Mouse (Mus musculus) layer of hippocampus, adult 18-20 months (tissue): ENCODE measurements around the gene Bcl2l15. TPM values are rescaled to one million over a fixed set of nuclear protein-coding genes. Genes with fewer than 3 reads are reported as not detected.
"Not testable (repeated sequence)": the region's sequence is repeated elsewhere in the genome, so short reads cannot be mapped to it uniquely, and the experiment has no call there.

Experiments
- DNase-seq, 2 experiments: peaks; one replicate each; pipeline ENCODE4 v3.0.0; 2022; ENCODE audit warnings: low spot score in 2 of 2
- long read RNA-seq: library from polyadenylated mRNA; stranded (forward); transcript quantifications from one replicate; pipeline ENCODE4 v2.0.0, GENCODE M21; 2021
- total RNA-seq, 2 experiments: library from RNA; stranded (reverse); gene quantifications; 2 replicates each; pipeline ENCODE4 v1.2.3; 2021

Gene Bcl2l15
- 1 to 10 TPM; 1.1 to 1.4 TPM for total RNA-seq
- long read RNA-seq, partial matches to known transcripts: 1 of 2 reads
- long read RNA-seq, other reads (novel, unspliced or antisense): 1 of 2 reads

DNA sequence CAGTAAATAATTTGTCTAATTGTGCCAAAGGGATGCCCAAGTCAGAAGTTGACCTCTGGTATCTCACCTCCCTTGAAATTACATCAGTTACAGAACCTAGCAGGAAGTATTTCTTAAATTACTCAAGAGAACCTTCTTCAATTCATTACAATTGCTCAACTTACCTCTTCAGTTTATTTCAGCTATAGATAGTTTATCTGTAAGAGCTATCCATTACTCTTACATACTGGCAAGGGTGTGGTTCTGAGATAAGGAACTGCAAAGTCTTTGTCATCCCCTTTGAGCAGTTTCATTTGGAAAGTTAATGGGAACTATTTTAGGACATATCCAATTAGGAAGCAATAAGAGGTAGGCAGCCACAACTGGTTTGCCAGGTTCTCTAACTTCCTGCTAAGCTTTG lies at the start of gene Bcl2l15:
Gene Bcl2l15 (plus strand): TSS at position 176 of the 400 bp plus-strand sequence.
- no peak for DNase-seq

- no peak for DNase-seq
Observed at GRCm38 (mm10) chr3:103782844-103783609, 49.4 kb upstream of the Bcl2l15 start.

GRCm38 (mm10) chr3:103787225-103787624 lies 45.2 kb upstream of the Bcl2l15 start:
- no peak for DNase-seq

DNA sequence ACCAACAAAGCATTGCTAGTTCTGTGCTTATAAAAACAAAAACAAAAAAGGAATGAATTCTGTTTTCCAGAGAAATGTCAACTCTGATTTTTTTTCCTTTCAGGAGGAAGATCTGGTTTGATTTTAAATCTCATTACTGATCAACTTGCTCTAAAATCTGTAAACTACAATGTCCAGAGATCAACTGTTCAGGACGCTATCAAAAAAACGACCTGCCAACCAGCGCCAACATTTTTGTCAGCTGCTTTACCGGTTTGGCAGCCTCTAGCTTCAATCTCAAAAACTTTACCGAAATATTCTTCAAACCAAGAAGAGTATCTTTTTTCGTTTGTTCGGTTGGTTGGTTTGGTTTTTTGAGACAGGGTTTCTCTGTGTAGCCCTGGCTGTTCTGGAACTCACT lies 43.3 kb upstream of the Bcl2l15 start:
- DNase-seq: no peak

DNA sequence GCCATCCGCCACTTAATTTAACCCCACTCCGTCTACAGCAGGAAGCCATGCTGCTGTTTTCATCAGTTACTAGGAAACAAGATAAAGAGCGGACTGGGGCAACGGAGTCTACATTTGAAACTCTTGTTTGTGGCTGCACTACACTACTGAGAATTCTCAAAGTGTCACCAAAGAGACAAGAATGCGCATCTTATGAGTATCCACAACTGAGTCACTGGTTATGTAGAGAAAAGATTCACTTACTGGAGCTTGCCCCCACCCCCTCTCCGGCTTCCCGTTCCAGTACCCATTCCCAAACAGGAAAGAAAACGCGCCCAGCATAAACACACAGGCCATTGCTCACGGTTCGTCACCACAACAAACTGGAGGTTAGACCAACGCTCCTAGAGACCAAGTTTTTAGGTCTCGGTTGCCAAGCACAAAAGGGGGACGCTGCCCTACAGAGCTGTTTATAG lies 42.5 kb upstream of the Bcl2l15 start:
- no peak for DNase-seq

GRCm38 (mm10) chr3:103790346-103791145 lies 41.9 kb upstream of the Bcl2l15 start:
- DNase-seq: peak in 1 of 2 experiments; percentile 38

DNA sequence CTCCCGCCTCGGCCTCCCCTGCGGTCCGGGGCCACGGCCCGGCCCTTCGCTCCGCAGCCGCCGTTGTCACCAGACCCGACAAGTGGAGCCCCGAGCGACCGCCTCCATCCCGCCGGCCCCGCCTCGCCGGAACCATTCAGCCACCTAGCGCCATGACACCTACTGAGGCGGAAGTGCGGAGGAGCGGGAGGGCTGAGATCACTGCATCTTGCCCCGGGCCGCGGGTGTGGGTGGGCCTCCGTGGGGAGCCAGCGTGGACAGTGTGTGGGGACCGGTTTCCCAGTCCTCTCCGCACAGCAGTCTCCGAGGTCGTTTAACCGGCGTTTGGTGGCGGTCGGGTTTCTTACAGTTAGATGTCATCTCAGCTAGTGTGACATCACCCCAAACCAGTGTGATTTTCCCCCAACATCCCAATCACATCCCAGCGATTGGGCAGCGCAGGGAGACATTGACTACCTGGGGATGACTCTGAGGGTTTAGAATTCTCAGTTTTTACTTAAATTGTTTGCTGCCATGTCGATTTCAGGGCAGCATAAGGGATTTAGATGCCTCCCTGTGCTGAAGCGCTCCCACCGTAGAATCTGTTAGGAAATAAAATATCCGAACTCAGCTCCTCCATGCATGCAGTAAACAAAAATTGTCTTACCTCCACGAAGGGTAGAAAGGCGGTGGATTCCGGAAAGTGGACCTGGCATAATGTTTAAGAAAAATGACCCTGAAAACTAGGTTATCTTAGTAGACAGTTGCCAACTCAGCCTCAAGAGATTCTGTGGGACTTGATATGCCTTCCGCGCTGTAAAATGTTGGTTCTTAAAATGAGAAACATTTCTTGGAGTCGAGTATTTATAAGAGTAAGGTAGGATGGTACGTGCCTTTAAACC lies 40.9 kb upstream of the Bcl2l15 start, which contains the start of gene Hipk1:
Gene Hipk1 (minus strand): TSS at position 334 of the 881 bp plus-strand sequence.
- peak; percentile 92 to 96 for DNase-seq

GRCm38 (mm10) chr3:103792111-103792406 lies 40.3 kb upstream of the Bcl2l15 start:
- not testable (repeated sequence) for DNase-seq

- DNase-seq: no peak
Observed at GRCm38 (mm10) chr3:103792566-103792965, 39.8 kb upstream of the Bcl2l15 start.

DNA sequence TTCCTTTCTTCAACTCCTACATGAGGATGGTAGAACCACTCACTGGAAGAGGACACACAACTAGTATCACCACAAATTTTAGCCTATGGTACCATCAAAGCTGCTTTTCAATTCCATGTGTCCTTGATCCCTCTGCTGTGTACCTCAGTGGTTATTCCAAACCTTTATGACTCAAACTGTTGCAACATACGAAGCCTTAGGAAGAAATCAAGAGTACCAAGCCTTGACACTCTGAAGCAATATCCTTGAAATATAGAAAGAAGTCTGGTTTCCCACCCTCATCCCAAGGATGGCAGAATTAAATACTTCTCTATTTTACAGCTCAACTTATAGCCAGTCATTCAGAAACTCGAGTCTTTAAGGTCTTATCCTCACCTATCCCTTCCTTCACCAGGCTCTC lies 36.0 kb upstream of the Bcl2l15 start:
- no peak for DNase-seq

GRCm38 (mm10) chr3:103799507-103799906 lies 32.9 kb upstream of the Bcl2l15 start:
- no peak for DNase-seq

DNA sequence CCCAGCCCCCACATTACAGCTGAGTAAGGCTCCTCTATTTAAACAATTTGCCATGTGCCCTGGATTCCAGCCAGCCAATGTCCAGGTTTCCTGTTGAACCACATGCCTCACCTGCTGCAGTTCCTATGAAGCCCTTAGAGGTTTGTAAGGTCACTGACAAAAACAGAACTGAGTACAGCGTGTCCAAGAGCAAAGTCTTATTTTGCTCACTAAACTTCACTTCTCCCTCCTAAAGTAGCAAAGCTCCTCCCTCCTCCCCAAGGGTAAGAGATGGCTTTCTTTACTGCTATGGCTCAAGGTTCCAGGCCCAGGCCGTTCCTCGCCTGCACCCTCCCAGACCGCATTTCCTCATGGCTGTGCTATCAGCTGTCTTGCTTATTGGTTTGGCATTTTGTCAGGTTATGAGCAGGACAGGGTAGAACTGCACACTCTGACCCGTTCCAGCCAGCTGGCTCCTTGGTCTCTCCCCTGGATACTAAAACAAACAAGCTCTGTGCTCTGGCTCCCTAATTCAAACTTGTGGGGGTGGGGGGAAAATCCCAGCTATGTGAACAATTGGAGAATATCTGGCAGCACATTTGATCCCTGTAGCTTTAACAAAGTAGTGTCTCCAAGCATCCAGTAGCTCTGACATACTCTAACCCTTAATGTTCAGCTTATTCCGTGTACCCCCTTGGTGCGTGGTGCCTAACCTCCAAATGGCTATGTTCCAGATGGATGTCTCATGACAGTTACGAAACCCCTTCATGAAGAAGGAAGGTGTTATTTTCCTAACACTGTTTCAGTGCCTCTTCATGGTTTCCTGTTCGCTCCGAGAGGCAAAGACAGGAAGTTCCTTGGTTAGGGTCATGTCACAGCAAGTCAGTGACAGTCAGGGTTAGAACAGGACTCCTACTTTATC lies 30.5 kb upstream of the Bcl2l15 start:
- peak; percentile 43 to 86 for DNase-seq

DNA sequence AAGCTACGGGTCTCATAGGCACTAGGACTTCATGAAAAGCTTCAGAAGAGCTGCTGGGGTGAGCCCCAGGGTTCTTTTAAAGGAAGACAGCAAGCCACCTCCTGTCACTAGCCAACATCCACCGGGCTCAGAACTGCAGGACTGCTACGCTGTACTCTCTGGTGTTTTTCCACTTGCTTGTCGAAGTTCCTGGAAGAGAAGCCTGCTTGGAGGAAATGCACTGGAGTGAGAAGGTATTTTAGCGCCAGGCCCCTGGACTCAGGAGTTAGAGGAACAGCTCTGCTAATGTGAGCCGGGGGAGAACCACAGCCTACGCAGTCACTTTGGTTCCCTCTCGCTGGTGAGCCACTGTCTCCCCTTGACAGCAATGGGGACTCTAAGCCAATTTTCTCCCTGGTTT lies 29.5 kb upstream of the Bcl2l15 start:
- peak in 1 of 2 experiments; percentile 18 for DNase-seq

- DNase-seq: no peak
Observed at GRCm38 (mm10) chr3:103805671-103806070, 26.7 kb upstream of the Bcl2l15 start.

DNA sequence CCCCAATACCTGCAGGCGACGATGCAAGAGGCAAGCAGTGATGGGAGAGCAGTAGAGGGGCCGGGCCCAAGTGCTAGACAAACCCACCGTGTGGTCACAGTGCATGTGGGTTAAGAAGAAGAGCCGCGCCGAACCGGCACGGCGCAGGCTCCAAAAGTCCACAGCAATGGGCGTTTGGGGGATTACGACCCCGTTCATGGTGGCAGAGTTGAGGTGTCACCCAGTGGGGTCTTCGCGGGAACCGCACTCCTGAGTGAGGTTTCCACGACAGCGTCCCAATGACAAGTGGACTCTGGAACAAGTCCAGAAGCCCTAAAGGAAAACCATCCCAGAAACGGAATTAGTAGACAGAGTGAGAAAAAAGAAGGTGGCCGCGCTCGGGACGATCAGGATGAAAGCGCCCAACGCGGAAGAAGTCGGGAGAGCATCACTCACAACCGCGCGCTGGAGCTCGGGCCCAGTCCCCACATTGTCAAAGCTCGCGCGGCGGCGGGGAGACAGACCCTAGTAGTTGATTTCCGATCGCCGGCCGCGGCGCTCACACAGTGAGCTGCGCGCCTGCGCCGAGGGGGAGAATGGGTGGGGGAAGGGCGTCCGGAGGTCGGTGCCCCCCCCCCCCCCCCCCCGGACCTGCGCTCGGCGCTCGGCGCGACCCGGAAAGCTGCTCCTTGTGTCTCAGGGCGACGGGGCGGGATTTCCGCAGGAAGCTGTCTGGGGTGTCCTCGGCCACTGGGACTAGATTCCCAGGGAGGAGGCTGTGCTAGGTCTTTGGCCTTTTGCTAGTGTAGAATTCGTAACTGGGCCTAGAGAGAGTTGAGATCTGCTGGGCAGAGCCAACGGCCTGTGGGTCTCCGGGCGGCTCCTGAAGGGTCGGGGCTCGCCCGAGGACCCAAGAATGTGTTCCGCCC lies 23.3 kb upstream of the Bcl2l15 start, which contains the start of the genes Dclre1b, Ap4b1 and Gm43064:
Gene Dclre1b (minus strand): TSS at position 554 of the 908 bp plus-strand sequence.
Gene Ap4b1 (plus strand): TSS at position 630 of the 908 bp plus-strand sequence.
Gene Gm43064 (plus strand): TSS at position 683 of the 908 bp plus-strand sequence.
- DNase-seq: peak; percentile 76 to 92

DNA sequence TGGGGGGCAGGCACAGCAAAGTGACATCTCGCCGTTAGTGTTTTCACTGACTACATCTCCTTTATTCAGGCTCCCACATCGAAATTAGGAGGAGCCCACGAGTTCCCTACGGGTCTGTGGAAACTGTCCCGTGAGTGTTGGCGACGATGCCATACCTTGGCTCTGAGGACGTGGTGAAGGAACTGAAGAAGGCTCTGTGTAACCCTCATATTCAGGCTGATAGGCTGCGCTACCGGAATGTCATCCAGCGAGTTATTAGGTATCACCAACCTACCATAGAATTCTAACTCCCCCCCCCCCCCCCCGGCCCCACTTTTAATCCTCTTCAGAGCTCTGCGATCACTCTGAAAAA lies 22.6 kb upstream of the Bcl2l15 start:
- DNase-seq: no peak

GRCm38 (mm10) chr3:103810967-103811366 lies 21.4 kb upstream of the Bcl2l15 start:
- no peak for DNase-seq

- no peak for DNase-seq
Observed at GRCm38 (mm10) chr3:103827548-103827947, 4.9 kb upstream of the Bcl2l15 start.

DNA sequence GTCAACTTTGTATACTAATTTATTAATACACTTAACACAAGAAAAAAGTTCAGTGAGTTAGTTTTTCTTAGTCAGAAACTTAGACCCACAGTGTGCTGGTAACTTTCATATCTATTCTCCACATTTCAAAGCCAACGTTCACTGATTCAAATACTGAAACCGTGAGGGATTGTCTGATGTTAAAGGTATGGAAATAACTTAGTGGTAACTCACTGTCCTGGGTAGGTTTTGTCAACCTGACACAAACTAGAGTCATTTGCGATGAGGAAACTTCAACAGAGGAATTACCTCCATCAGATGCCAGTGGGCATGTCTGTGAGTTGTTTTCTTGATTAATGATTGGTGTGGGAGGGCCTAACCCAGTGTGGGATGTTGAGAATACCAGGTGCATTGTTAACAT lies 3.4 kb upstream of the Bcl2l15 start:
- no peak for DNase-seq
